Mouse (Mus musculus): ENCODE measurements around the gene Gm20388.
"Not testable (repeated sequence)": the region's sequence is repeated elsewhere in the genome, so short reads cannot be mapped to it uniquely, and the experiment has no call there.

Gene Gm20388

DNA sequence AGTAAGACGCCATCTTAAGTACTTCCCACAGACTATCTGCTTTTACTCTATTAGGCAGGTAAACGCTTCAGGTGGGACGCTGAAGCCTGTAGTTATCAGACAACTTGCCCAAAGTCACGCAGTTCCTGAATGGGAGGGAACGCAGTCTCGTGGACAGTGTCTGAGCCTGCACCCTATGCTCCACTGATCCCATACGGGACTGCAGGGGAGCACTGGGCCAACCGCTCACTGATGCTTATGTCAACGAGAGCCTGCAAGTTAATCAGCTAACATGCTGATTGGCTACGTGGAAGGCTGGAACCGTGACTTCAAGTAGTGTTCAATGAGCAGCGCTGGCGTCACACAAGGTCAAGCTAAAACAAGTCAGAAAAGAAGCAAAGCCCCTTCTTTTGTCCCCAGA lies 4109.1 kb downstream of the Gm20388 start:
- peak; percentile 16 to 22 for DNase-seq

DNA sequence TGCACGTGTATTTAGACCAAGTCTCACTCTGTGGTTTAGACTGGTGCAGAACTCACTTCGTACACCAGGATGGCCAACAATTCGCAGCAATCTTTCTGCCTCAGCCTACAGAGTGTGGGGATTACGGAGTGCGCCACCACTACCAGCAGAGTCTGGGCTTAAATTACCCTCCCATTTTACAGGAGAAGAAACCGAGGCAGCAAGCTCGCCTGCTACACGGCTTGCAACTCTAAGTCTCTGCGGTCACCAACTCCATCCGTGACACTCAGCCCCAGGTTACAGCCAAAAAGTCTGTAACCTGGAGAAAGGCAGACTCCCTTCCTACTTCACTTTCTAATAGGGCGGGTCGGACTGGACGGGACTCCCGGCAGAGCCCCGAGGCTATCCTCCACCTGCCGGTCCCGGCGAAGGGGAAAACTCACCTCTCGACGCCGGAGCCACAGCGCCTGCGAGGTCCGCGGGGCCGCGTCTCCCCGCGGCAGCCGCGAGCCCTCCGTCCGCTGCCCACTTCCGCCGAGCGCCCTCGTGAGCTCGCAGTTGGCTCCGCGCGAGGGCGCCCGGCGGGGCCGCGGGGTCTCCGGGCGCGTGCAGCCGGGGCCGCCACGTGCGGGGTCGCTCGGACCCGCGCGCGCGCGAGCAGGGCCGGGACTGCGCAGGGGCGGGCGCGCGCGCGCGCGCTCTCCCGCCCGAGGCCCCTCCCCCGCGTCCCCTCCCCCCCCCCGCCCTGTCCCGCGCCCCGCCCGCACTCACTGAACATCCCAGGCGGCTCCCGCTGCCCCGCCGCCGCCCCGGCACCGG lies 4110.0 kb downstream of the Gm20388 start:
- DNase-seq, result peak; percentile 25 to 39

DNA sequence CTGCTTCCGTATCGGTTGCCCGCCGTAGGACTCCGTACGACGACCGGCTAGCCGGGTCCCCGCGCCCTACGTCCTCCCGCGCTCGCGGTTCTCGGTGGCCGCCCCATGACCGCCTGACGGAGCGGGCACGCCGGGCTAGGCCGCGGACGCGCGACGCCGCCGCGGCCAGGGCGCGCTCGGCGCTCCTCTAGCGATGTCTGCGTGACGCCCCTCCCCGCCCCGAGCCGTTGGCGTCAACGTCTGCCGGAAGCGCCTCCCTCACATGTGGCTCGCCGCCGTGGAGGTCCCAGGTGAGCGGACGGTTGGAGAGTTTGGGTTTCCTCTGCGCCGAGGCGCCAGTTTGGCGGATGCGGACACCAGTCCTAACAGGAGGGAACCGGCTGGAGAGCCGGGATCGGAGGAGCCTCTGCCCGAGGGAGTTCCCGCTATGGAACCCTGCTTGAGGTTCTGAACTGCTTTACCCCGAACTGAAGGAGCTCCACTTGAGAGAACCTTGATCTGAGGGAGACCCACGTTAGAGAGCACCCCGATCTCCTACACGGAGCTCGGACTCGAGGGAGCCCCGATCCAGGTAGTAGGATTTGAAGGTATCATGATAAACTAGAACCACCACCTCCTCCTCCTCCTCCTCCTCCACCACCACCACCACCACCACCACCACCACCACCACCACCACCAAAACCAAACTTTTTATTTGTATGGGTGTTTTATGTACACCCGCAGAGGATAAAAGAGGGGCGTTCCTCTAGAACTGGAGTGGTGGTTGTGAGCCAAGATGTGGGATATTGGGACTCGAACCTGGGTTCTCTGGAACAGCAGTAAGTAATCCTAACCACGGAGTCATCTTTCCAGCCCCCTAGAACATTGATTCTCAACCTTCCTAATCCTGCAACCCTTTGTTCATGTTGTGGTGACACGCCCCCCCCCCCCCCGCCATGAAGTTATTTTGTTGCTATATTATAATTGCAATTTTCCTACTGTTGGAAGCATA lies 4110.9 kb downstream of the Gm20388 start, which contains the start of the genes Taf5l and Urb2:
Gene Taf5l, minus strand, starts transcription at position 161 of the 991 bp plus-strand sequence.
Gene Urb2, plus strand, starts transcription at position 272 of the 991 bp plus-strand sequence.
- DNase-seq, result peak; percentile 89 to 92

DNA sequence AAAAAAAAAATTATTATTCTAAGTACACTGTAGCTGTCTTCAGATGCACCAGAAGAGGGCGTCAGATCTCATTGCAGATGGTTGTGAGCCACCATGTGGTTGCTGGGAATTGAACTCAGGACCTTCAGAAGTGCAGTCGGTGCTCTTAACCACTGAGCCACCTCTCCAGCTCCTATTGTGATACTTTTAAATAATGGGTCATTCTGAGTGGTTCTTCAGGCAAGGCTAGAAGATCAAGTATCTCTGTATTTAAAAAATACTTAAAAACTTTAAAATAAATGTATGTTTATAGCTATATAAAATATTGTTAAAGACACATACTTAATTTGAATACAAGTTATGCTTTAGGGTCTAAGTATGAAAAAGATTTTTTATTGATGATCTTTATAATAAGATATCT lies 4115.6 kb downstream of the Gm20388 start:
- not testable (repeated sequence) for DNase-seq

DNA sequence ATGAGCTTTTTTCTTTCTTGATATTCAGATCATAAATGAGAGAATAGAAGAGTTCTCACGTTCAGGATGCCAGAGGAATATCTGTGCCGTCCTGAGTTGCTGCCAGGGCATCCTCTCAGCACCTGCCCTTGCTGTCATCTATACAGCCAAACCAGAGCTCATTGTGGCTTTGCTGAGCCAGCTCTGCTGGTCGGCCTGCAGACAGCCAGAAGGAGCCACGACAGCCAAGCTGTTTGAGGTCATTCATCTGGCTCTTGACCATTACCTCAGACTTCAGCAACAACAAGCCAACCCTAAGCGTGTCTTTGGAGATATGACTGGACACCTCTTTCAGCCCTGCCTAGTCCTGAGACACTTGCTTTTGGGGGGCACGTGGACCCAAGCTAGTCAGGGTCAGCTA lies 4117.2 kb downstream of the Gm20388 start:
- DNase-seq, result no peak

DNA sequence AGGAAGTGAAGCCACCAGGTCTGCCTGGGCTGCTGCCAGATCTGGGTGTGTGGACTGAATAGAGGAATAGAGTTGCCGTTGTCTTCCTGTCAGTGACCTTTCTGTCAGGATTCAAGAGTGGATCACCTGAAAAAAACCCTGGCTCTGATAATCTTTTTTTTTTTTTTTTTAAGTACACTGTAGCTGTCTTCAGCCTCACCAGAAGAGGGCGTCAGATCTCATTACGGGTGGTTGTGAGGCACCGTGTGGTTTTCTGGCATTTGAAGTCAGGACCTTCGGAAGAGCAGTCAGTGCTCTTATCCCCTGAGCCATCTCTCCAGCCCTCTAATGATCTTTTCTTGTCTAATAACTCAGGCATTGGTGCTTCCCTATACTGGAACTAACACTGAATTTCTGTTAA lies 4122.8 kb downstream of the Gm20388 start:
- no peak for DNase-seq

DNA sequence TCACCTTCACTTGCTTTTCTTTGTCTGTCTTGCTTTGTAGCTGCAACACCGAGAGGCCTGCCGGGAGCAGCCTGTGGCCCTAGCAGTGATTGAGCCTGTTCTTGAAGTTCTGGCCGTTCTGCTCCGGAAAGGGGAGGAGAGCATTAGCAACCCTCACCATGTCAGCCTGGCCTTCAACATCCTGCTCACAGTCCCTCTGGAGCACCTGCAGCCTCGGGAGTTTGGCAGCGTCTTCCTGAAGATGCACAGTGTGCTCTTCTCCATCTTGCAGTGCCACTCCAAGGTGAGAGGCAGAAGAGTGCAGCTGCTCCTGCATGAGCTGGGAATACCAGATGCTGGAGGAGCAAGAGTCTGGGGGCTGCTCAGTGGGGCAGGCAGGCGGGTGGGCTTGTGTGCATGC lies 4127.5 kb downstream of the Gm20388 start:
- DNase-seq, result no peak

DNA sequence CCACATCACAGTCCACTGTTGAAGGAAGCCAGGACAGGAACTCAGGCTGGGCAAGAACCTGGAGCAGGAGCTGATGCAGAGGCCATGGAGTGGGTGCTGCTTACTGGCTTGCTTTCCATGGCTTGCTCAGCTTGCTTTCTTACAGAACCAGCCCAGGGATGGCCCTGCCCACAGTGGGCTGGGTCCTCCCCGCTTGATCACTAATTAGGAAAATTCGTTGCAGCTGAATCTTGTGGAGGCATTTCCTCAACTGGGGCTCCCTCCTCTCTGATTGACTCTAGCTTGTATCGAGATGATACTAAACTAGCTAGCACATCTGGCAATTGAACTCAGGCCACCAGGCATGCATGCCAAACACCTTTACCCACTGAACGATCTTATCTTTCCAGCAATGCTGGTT lies 4128.7 kb downstream of the Gm20388 start:
- DNase-seq, result no peak

DNA sequence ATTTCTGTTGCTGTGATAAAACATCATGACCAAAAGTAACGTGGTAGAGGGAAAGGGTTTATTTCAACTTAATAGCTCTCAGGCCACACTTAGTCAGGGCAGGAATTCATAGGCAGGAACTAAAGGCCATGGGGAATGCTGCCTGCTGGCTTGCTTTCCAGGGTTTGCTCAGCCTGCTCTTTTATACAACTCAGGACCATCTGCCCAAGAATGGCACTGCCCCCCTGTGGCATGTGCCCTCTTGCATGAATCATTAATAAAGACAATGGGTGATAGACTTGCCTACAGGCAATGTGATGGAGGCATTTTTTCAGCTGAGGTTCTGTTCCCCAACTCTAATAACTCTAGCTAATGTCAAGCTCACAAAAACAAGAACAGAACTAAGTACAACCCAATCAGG lies 4131.6 kb downstream of the Gm20388 start:
- no peak for DNase-seq

DNA sequence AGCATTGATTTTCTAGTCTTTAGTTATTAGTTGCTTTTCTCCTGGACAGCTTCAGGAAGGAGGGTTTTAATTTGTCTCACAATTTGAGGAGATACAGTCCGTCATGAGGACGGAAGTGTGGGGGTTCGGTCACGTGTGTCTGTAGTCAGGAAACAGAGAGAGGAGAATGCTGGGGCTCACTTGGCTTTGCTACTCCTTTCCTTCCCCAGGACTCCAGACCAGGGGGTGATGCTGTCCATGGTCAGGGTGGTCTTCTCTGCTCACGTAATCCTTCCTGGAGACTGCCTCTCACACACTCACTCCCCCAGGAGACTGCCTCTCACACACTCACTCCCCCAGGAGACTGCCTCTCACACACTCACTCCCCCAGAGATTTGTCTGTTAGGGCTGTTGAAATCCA lies 4133.8 kb downstream of the Gm20388 start:
- DNase-seq, result no peak

DNA sequence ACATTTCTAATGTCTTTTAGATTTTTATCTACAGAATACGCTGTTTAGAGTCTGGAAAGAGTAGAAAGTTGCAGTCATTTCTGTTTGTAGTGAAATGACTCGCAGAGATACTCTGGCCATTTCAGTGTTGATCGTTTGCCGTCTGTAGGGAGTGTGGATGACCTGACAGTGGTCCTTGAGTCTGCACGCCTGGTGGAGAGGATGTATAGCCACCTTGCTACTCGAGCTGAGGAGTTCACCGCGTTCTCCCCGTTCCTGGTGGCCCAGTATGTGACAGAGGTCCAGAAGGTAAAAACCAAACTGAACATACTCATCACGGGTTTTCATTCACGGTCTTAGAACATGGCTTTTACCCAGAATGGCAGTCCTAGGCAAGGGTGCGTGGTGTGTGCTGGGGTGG lies 4134.3 kb downstream of the Gm20388 start:
- DNase-seq, result no peak

DNA sequence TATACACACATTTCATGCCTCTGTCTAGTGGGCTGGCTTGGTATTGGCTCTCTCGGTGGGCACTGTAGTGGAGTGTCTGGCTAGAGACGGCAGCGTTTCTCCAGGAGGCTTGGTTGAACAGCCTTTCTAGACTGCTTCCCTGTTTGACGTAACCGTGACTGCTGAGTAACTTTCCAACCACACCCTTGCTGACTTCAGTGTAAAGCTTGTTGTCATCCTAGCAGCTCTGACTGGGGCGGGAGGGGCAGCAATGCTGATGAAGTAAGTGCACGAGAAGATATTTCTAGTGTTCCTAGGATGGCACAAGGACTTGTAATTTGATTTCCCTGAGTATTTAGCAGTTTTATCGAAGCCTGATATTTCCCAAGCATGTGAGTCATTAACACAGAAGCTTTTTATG lies 4135.2 kb downstream of the Gm20388 start:
- DNase-seq, result no peak

DNA sequence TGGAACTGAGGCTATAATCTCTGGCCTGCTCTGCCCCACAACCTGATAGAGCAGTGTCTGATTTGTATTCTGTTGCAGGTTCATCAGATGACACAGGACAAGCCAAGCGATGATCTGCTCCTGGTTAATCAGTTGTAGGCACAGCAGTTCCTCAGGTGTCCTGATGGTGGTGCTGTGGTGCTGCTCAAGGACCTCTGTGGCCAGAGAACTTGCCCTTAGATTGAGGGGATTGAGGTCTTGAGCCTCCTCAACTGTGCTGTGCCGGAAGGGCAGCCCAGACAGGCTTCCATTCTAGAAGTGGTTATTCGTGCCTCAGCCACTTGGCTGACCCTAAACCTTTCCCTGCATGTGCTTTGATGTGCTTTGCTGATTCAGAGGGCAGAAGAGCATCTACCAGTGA lies 4141.5 kb downstream of the Gm20388 start:
- peak; percentile 31 to 66 for DNase-seq

DNA sequence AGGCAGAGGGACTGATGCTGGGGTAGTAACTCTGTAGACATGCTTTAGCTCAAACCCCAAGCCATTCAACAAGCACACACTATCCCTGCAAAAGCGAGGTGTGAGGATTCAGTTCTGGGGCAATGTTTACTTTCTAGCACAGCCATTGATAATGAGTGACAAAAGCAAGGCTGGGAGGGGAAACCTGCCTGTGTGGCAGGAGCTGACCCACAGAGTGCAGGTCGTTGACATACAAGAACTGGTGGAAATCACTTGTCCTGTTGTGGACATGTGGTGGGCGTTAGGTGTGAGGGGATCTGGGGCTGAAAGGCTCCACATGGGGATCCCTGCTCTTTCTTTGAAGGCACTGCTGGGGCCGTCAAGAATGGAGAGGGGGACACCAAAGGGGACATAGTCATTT lies 4141.9 kb downstream of the Gm20388 start:
- DNase-seq, result no peak

DNA sequence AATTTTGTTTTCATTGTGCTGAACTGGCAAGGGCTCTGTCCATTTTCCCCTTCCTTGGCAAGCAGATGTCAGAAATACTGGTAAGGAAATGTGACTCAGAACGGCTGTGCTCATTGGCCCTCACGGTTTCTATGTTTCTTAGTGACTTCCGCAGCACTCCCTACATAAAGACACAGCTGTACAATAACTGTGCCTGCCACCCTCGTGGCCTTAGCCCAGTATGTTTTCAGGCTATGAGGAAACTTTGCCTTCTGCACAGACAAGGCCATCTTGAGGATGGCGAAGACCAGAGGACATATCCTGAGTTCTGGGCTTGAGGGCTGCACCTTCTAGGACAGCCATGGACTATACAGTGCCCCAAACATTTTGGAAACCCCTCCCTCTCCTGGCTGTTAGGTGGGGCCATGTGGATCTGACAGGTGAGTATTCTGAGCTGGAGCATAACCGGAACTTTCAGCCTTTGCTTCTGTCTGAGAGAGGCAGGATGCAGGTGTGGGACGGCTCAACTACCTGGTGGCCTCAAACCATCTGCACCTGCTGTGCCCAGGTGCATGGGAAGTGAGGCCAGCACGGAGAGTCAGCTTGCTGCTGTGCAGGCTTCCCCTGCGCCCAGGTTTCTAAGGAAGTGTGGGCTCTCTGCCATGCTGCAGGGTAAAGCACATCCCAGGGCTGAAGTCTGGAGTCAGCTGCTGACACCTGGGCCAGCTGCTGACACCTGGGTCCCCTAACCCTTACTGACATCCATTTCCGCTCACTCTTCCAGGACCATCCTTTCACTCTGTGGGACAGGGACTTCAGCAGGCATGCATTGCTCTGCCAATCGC lies 4146.4 kb downstream of the Gm20388 start:
- peak in 1 of 2 experiments; percentile 15 for DNase-seq

DNA sequence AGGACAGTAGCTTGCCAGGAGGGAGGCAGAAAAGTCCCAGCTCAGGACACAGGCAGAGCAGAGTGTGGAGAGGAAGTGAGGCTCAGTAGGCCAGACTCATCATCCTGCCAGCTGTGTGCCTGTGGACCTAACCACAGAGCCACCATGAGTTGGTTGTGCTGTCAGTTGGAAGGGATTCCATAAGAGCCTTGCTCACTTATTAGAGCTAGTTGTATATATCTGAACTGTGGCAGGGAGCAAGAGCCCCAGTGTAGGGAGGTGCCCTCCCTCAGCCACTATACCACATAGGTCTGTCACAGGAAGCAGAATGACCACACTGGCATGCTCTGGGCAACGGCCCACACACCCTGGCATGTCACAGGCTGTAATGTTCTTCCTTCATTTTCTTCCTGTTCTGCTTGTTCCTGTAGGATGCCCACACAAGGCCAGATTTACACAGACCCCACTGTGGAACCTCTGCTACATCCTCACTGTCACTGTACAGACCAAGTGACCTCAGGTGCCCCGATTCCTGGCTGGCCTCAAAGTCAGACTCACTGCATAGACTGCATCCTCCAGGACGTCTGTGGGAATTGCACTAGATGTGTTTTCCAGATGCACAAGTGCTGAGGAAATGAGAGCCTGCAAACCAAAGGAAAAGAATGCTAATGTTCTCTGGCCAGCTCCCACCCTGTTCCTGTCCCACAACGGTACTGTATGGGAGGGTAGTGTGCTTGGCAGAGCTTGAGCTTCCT lies 4155.9 kb downstream of the Gm20388 start:
- DNase-seq, result no peak

DNA sequence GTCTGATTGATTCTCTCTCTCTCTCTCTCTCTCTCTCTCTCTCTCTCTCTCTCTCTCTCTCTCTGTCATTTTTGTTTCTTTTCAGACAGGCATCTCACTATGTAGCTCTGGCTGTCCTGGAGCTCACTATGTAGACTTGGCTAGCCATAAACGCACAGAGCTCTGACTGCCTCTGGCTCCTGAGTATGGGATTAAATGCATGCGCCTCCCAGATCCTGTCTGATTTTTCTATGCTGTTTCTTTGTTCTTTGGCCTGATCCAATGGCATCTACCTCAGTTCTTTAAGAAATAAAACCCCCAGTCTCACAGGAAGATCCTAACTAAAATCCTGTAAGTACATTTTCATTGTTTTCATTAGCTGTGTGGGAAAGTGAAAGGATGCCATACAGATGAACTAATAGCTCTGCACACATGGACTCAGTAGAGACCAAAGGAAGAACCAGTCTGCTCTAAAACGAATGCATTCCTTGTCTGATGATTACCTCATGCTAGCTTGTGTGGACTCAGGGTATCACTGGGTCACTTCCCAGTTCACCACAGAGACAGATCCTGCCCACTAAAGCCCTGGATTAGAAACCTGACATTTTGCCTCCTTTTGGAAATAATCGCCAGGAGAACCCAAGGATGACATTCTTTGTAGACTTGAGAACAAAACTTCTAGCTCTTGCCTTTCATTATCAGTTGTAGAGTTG lies 4156.6 kb downstream of the Gm20388 start:
- no peak for DNase-seq

DNA sequence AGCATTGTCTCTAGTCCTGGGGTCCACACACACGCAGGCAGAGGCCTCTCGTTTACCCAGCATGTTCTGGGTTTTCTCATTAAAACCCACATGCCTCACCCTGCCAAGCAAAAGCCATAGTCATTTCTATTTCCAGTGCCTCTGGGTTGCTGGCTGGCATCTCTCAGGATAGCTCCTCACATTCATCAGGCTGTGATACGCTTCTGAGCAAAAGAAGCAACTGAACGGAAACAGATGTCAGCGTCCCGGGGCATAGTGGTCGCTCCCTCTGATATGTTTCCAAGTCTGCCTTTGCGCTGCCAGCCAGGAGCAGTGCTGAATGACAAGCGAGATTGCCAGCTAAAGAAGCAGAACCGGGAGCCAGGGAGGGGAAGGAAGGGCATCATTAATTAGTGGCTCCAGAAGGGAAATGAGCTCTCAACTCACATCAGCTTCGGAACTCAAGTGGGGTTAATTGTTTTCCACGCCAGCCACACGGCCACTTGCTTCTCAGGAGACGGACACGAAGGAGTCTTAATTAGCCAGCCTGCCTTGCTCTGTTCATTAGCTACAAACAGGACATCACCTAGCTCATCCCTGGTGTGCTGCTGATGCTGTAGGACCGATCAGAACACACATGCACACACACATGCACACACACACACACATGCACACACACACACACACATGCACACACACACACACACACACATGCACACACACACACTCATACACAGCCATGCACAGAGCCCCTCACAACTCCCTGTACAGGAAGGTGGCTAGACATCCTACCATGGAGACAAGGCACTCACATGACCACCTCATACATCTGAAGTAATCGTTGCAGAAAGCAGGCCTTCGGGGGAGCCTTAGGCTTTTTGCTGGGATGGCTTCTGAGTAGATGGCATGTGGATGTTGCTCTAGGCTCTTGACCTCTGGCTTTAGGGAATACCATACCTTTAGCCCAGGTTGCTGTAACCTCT lies 4160.0 kb downstream of the Gm20388 start:
- peak in 1 of 2 experiments; percentile 4 for DNase-seq

DNA sequence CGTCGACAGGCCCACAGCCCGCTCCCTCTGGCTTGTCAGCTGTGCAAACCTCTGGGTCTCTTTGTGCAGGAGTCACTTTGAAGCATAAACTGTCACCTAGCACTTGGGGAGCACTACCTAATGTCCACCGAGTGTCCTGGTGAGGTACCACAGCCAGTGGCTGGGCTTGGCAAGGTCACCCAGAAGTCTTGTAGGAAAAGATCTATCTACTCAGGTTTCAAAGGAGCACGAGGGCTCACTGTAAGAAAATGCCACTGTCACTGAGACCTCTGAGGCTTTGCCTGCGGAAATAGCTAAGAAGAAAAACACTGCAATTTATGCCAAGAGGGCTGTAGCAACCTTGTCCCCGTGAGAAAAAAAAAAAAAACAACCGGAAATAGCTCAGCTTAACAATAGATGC lies 4165.3 kb downstream of the Gm20388 start:
- DNase-seq, result no peak

DNA sequence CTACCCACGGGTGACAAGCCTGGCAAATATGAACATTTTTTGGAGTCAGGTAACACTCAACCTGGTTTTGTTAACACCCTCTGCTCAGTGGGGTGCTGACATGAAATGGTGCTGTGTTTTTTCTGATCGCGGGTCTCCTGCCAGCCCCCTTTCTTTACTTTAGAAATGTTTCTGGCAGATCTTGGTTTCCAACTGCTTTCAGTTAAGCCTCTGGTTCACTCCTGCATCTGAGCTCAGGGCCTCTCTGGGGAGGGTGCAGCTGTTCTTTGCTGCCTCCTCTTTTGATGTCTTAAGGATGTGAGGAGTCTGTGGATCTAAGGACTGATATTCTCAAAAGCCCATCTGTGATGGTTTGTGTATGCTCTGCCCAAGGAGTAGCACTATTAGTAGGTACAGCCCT lies 4165.8 kb downstream of the Gm20388 start:
- DNase-seq, result no peak

Measured in kidney, adult 8-10 months (tissue).